ENCODE assay signal across 19 mouse cellular contexts in the genomic region with DNA sequence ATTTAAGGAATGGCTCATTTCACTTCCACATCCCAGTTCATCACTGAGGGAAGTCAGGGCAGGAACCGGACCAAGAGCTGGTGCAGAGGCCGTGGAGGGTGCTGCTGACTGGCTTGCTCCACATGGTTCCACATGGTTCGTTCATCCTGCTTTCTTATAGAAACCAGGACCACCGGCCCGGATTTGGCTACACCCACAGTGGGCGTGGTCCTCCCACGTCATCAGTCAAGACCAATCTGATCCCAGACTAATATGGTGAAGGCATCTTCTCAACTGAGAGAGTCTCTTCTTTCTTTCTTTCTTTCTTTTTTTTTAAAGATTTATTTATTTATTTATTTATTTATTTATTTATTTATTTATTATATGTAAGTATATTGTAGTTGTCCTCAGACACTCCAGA. TPM values are rescaled to one million over a fixed set of nuclear protein-coding genes. Genes with fewer than 3 reads are reported as not detected.
"Had no signal": no experiment of that assay in that cellular context is flagged by ENCODE, and none has a peak within 500 bp of the region (broad histone marks: within the 10 kb centered on the region; RNA-seq: fewer than 3 reads in every experiment).

No protein-coding gene starts in this region.

- H3K9ac ChIP-seq: liver, embryonic 15.5 days; liver, postnatal 0 days; lung, embryonic 15.5 days; midbrain, embryonic 12.5 days; midbrain, embryonic 15.5 days; neural tube, embryonic 12.5 days; stomach, embryonic 15.5 days had no signal

- DNase-seq: liver, postnatal 0 days; lung, adult 2 months; lung, postnatal 14 days; lung, postnatal 36 days; right cerebral cortex, postnatal 14 days; thymus, adult 2 months; thymus, postnatal 25 days; thymus, postnatal 4 days had no signal

- H3K9me3 ChIP-seq: liver, embryonic 15.5 days; lung, embryonic 15.5 days; midbrain, embryonic 12.5 days; midbrain, embryonic 15.5 days; neural tube, embryonic 12.5 days; stomach, embryonic 15.5 days had no signal

- H3K4me2 ChIP-seq: liver, embryonic 15.5 days; lung, embryonic 15.5 days; midbrain, embryonic 12.5 days; midbrain, embryonic 15.5 days; neural tube, embryonic 12.5 days; stomach, embryonic 15.5 days had no signal

- H3K27me3 ChIP-seq: liver, embryonic 15.5 days; lung, embryonic 15.5 days; midbrain, embryonic 12.5 days; midbrain, embryonic 15.5 days; neural tube, embryonic 12.5 days; stomach, embryonic 15.5 days had no signal

- H3K4me3 ChIP-seq: liver, embryonic 15.5 days; lung, embryonic 15.5 days; midbrain, embryonic 12.5 days; midbrain, embryonic 15.5 days; neural tube, embryonic 12.5 days; stomach, embryonic 15.5 days had no signal

- ATAC-seq: liver, postnatal 0 days; lung, postnatal 0 days; midbrain, embryonic 15.5 days had no signal

- H3K27ac ChIP-seq: liver, embryonic 15.5 days; lung, embryonic 15.5 days; macrophage; midbrain, embryonic 12.5 days; midbrain, embryonic 15.5 days; neural tube, embryonic 12.5 days; stomach, embryonic 15.5 days; stomach, postnatal 0 days had no signal

- H3K36me3 ChIP-seq: liver, embryonic 15.5 days; lung, embryonic 15.5 days; midbrain, embryonic 12.5 days; midbrain, embryonic 15.5 days; neural tube, embryonic 12.5 days; stomach, embryonic 15.5 days had no signal

RNA-seq across cellular contexts. Expression of a gene that starts 13.1 kb away (rescaled TPM):
- polyA plus RNA-seq: lung, embryonic 15.5 days; macrophage; testis, adult 2 months; thymus, adult 2 months; urinary bladder, adult 2 months had no signal
